Comparison of ENCODE assay signal across 10 mouse cellular contexts in the genomic region with DNA sequence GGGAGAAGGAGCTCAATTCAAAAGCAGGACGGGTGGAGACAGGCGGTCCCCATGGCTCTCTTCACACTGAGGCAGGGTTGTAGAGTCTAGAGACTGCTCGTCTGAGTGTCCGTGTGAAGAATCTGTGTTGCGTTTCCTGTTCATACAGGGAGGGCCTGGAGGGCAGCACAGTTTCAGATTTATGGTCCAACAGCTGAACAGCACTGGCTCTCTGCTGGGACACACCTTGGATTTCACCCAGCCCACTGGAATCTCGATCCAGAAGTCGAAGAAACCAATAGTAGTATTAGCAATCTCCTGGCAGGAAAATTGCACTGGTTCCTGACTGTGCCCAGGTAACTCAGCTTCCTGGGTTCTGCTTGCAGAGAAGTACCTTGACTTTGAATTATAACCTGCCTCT.
A peak's percentile ranks its signal among the peaks of the same experiment; 100 is the strongest.
DNase-seq lines count a peak whose midpoint lies in the region; ATAC-seq and TF ChIP-seq lines count a peak whose summit lies in the region.
"Had no signal": no experiment of that assay in that cellular context is flagged by ENCODE, and none has a peak within 500 bp of the region (broad histone marks: within the 10 kb centered on the region; RNA-seq: fewer than 3 reads in every experiment).

No protein-coding gene starts in this region.

- no peaks in the 10 kb centered on the region for H3K9me3 ChIP-seq in heart, embryonic 16.5 days (replicated peaks; ENCODE audit: control insufficient read depth, low read length)
- H3K9me3 ChIP-seq in embryonic facial prominence, embryonic 10.5 days, result no peaks in the 10 kb centered on the region
- no peaks in the 10 kb centered on the region for H3K9me3 ChIP-seq in embryonic facial prominence, embryonic 14.5 days (ENCODE audit: control insufficient read depth, low read length)
- no peaks in the 10 kb centered on the region for H3K9me3 ChIP-seq in limb, embryonic 14.5 days (ENCODE audit: control insufficient read depth, low read length)
- H3K9me3 ChIP-seq: hindbrain, embryonic 13.5 days; liver, embryonic 13.5 days had no signal

- no peak overlapping the region for H3K4me3 ChIP-seq in heart, embryonic 16.5 days (ENCODE audit: low read length)
- no peak overlapping the region for H3K4me3 ChIP-seq in embryonic facial prominence, embryonic 10.5 days
- no peak overlapping the region for H3K4me3 ChIP-seq in embryonic facial prominence, embryonic 14.5 days (ENCODE audit: low read depth, low read length)
- H3K4me3 ChIP-seq in limb, embryonic 14.5 days (replicated peaks; ENCODE audit: low read length), result no peak overlapping the region
- H3K4me3 ChIP-seq: hindbrain, embryonic 13.5 days; liver, embryonic 13.5 days had no signal

- H3K4me1 ChIP-seq in heart, embryonic 16.5 days (ENCODE audit: control insufficient read depth, insufficient read depth, low read length), result peaks cover 38% of the 10 kb centered on the region
- peaks cover 41% of the 10 kb centered on the region for H3K4me1 ChIP-seq in embryonic facial prominence, embryonic 10.5 days
- peaks cover 35% of the 10 kb centered on the region for H3K4me1 ChIP-seq in embryonic facial prominence, embryonic 14.5 days (ENCODE audit: control insufficient read depth, insufficient read depth, low read length)
- H3K4me1 ChIP-seq in limb, embryonic 14.5 days (ENCODE audit: control insufficient read depth, insufficient read depth, low read length), result peaks cover 39% of the 10 kb centered on the region

- no peak for ATAC-seq in heart, embryonic 16.5 days (replicated peaks; ENCODE audit: extremely low read depth, insufficient read depth, low FRiP score)
- ATAC-seq in embryonic facial prominence, embryonic 14.5 days (ENCODE audit: low read depth), result no peak
- no peak for ATAC-seq in limb, embryonic 14.5 days (ENCODE audit: low FRiP score, low read depth)

- no peaks in the 10 kb centered on the region for H3K27me3 ChIP-seq in heart, embryonic 16.5 days (ENCODE audit: control insufficient read depth, insufficient read depth, low read length)
- H3K27me3 ChIP-seq in embryonic facial prominence, embryonic 10.5 days (replicated peaks; ENCODE audit: low read depth, poor library complexity, severe bottlenecking), result no peaks in the 10 kb centered on the region
- H3K27me3 ChIP-seq in embryonic facial prominence, embryonic 14.5 days (replicated peaks; ENCODE audit: control insufficient read depth, insufficient read depth, low read length), result no peaks in the 10 kb centered on the region
- H3K27me3 ChIP-seq in limb, embryonic 14.5 days (ENCODE audit: control insufficient read depth, insufficient read depth, low read length), result no peaks in the 10 kb centered on the region
- H3K27me3 ChIP-seq: hindbrain, embryonic 13.5 days; liver, embryonic 13.5 days had no signal

- no peak overlapping the region for H3K4me2 ChIP-seq in heart, embryonic 16.5 days (ENCODE audit: low read depth, low read length)
- H3K4me2 ChIP-seq in embryonic facial prominence, embryonic 14.5 days (ENCODE audit: low read depth, low read length), result no peak overlapping the region
- no peak overlapping the region for H3K4me2 ChIP-seq in limb, embryonic 14.5 days (replicated peaks; ENCODE audit: low read depth, low read length, severe bottlenecking)
- H3K4me2 ChIP-seq: hindbrain, embryonic 13.5 days; liver, embryonic 13.5 days; midbrain, embryonic 11.5 days had no signal

- H3K9ac ChIP-seq in heart, embryonic 16.5 days (ENCODE audit: low read length), result no peak overlapping the region
- no peak overlapping the region for H3K9ac ChIP-seq in embryonic facial prominence, embryonic 14.5 days (ENCODE audit: low read depth, low read length)
- no peak overlapping the region for H3K9ac ChIP-seq in limb, embryonic 14.5 days (ENCODE audit: low read depth, low read length, severe bottlenecking)
- H3K9ac ChIP-seq: hindbrain, embryonic 13.5 days; liver, embryonic 13.5 days had no signal

- no peak for TF ChIP-seq POLR2A in limb, embryonic 14.5 days (IDR thresholded peaks at IDR 0.05; ENCODE audit: borderline replicate concordance, extremely low read depth, insufficient read depth, insufficient read length)

- no peaks in the 10 kb centered on the region for H3K36me3 ChIP-seq in heart, embryonic 16.5 days (ENCODE audit: control insufficient read depth, insufficient read depth)
- H3K36me3 ChIP-seq in embryonic facial prominence, embryonic 10.5 days (replicated peaks), result no peaks in the 10 kb centered on the region
- no peaks in the 10 kb centered on the region for H3K36me3 ChIP-seq in embryonic facial prominence, embryonic 14.5 days (ENCODE audit: control insufficient read depth, insufficient read depth, low read length)
- H3K36me3 ChIP-seq in limb, embryonic 14.5 days (ENCODE audit: control insufficient read depth, insufficient read depth, low read length), result no peaks in the 10 kb centered on the region
- H3K36me3 ChIP-seq: hindbrain, embryonic 13.5 days; liver, embryonic 13.5 days had no signal

- DNase-seq in heart, adult 18-20 months, result no peak
- no peak for DNase-seq in embryonic facial prominence, embryonic 10.5 days (ENCODE audit: low spot score)
- DNase-seq in embryonic facial prominence, embryonic 14.5 days (ENCODE audit: low spot score), result no peak
- no peak for DNase-seq in limb, embryonic 14.5 days (ENCODE audit: low spot score)
- DNase-seq in ovary, postnatal 36 days (ENCODE audit: low spot score), result no peak
- no peak for DNase-seq in embryo, embryonic 10 days (ENCODE audit: low spot score)
- DNase-seq: liver, embryonic 13.5 days had no signal

- peak overlapping the region; percentile 93 for H3K27ac ChIP-seq in heart, embryonic 16.5 days (ENCODE audit: low read length)
- H3K27ac ChIP-seq in embryonic facial prominence, embryonic 10.5 days (replicated peaks), result peak overlapping the region; percentile 68; the same call in 1 of the 2 replicates
- H3K27ac ChIP-seq in embryonic facial prominence, embryonic 14.5 days (replicated peaks; ENCODE audit: low read depth, low read length), result peak overlapping the region; percentile 81; the same call in 1 of the 2 replicates
- H3K27ac ChIP-seq in limb, embryonic 14.5 days (replicated peaks; ENCODE audit: low read depth, low read length), result 0 out of 2 replicates have a peak overlapping the region, but pooled peaks have one; percentile 52
- H3K27ac ChIP-seq: hindbrain, embryonic 13.5 days; liver, embryonic 13.5 days had no signal

- WGBS in heart, embryonic 16.5 days, result 81% methylated on average over 7 of the region's 7 CpGs
- WGBS in embryonic facial prominence, embryonic 10.5 days, result 81% methylated on average over 7 of the region's 7 CpGs
- 64% methylated on average over 7 of the region's 7 CpGs for whole genome bisulfite sequencing in embryonic facial prominence, embryonic 14.5 days
- 41% methylated on average over 7 of the region's 7 CpGs for WGBS in limb, embryonic 14.5 days
